Mouse (Mus musculus): ENCODE data around the gene Cand1. TPM values are rescaled to one million over a fixed set of nuclear protein-coding genes. Genes with fewer than 3 reads are reported as not detected.
A peak's percentile ranks its signal among the peaks of the same experiment; 100 is the strongest.

Cand1 gene
- polyA plus RNA-seq, 1 experiment from 2014 or later: 106 TPM

GRCm38 (mm10) chr10:119167858-119168257 lies 72.0 kb downstream of the Cand1 start:
- 0 out of 2 replicates have a peak, but pooled peaks cover 4% of the 10 kb centered on the region for H3K4me1 ChIP-seq
- no peaks in the 10 kb centered on the region for H3K9me3 ChIP-seq
- WGBS: 5% methylated on average over 3 of the region's 3 CpGs
- no peak for ATAC-seq (ENCODE audit: insufficient number of reproducible peaks, insufficient read depth, low FRiP score, low TSS enrichment)
- H3K4me3 ChIP-seq: no peak overlapping the region
- H3K27ac ChIP-seq: no peak overlapping the region
- H3K4me2 ChIP-seq (replicated peaks): no peak overlapping the region
- no peak overlapping the region for H3K9ac ChIP-seq
- H3K36me3 ChIP-seq: no peaks in the 10 kb centered on the region
- H3K27me3 ChIP-seq: no peaks in the 10 kb centered on the region

GRCm38 (mm10) chr10:119165051-119165450 lies 74.8 kb downstream of the Cand1 start:
- no peak overlapping the region for H3K27ac ChIP-seq
- H3K4me3 ChIP-seq: no peak overlapping the region
- ATAC-seq (ENCODE audit: insufficient number of reproducible peaks, insufficient read depth, low FRiP score, low TSS enrichment): no peak
- 87% methylated on average over 10 of the region's 10 CpGs for whole genome bisulfite sequencing
- H3K36me3 ChIP-seq: no peaks in the 10 kb centered on the region
- H3K9ac ChIP-seq: no peak overlapping the region
- peaks cover 12% of the 10 kb centered on the region for H3K4me1 ChIP-seq
- H3K4me2 ChIP-seq (replicated peaks): no peak overlapping the region
- 0 out of 2 replicates have a peak, but pooled peaks cover 5% of the 10 kb centered on the region for H3K9me3 ChIP-seq
- H3K27me3 ChIP-seq: no peaks in the 10 kb centered on the region

GRCm38 (mm10) chr10:119161820-119162382 lies 78.0 kb downstream of the Cand1 start:
- Histone ChIP-seq H3K27me3 (no peaks in the 10 kb centered on the region), H3K9ac (no peak overlapping the region), H3K4me1 (peaks cover 8% of the 10 kb centered on the region), H3K27ac (peak overlapping the region; percentile 23; the same call in 1 of the 2 replicates), H3K9me3 (0 out of 2 replicates have a peak, but pooled peaks cover 5% of the 10 kb centered on the region), H3K36me3 (no peaks in the 10 kb centered on the region), H3K4me2 (replicated peaks) (peak overlapping the region; percentile 33), H3K4me3 (no peak overlapping the region)
- 0 out of 2 replicates have a peak, but pooled peaks have one; percentile 82 for ATAC-seq (ENCODE audit: insufficient number of reproducible peaks, insufficient read depth, low FRiP score, low TSS enrichment)
- WGBS: 32% methylated on average over 8 of the region's 8 CpGs

GRCm38 (mm10) chr10:119160161-119160560 lies 79.7 kb downstream of the Cand1 start:
- Histone ChIP-seq H3K27me3 (no peaks in the 10 kb centered on the region), H3K4me2 (replicated peaks) (no peak overlapping the region), H3K9ac (no peak overlapping the region), H3K36me3 (no peaks in the 10 kb centered on the region), H3K4me1 (peaks cover 8% of the 10 kb centered on the region), H3K9me3 (0 out of 2 replicates have a peak, but pooled peaks cover 5% of the 10 kb centered on the region), H3K4me3 (no peak overlapping the region), H3K27ac (no peak overlapping the region)
- WGBS: 88% methylated on average over 6 of the region's 6 CpGs
- ATAC-seq (ENCODE audit: insufficient number of reproducible peaks, insufficient read depth, low FRiP score, low TSS enrichment): no peak

- ATAC-seq (ENCODE audit: insufficient number of reproducible peaks, insufficient read depth, low FRiP score, low TSS enrichment): no peak
- H3K4me3 ChIP-seq: no peak overlapping the region
- 65% methylated on average over 4 of the region's 4 CpGs for WGBS
- no peak overlapping the region for H3K4me2 ChIP-seq (replicated peaks)
- H3K27ac ChIP-seq: no peak overlapping the region
- no peaks in the 10 kb centered on the region for H3K27me3 ChIP-seq
- H3K36me3 ChIP-seq: no peaks in the 10 kb centered on the region
- no peaks in the 10 kb centered on the region for H3K4me1 ChIP-seq
- H3K9ac ChIP-seq: no peak overlapping the region
- H3K9me3 ChIP-seq: no peaks in the 10 kb centered on the region
These were observed 90.6 kb downstream of the Cand1 start for GRCm38 (mm10) chr10:119149261-119149660.

Other genes with a start within 250 kb of the Cand1 start
- 5.2 and 5.8 TPM in 2 replicates for gene Grip1, start 213.8 kb upstream of the Cand1 start, polyA plus RNA-seq (2016; fragmentation: Nextera tagmentation; extraction: Ambion mirVana)